In genomic region chr9:30758121-30758520, GRCm38 (mm10) we compare ENCODE assay signal across 20 mouse cellular contexts.
DNase-seq lines count a peak whose midpoint lies in the region; ATAC-seq lines count a peak whose summit lies in the region.
"Had no signal": no experiment of that assay in that cellular context is flagged by ENCODE, and none has a peak within 500 bp of the region (broad histone marks: within the 10 kb centered on the region; RNA-seq: fewer than 3 reads in every experiment).

No protein-coding gene starts in this region.

- H3K4me3 ChIP-seq in heart, embryonic 10.5 days, result no peak overlapping the region
- H3K4me3 ChIP-seq in heart, embryonic 11.5 days (ENCODE audit: low read depth, low read length), result no peak overlapping the region
- H3K4me3 ChIP-seq in hindbrain, embryonic 10.5 days, result no peak overlapping the region
- H3K4me3 ChIP-seq: embryonic facial prominence, embryonic 10.5 days; forebrain, embryonic 10.5 days; heart, embryonic 13.5 days; hindbrain, embryonic 12.5 days had no signal

- no peaks in the 10 kb centered on the region for H3K36me3 ChIP-seq in heart, embryonic 10.5 days
- no peaks in the 10 kb centered on the region for H3K36me3 ChIP-seq in heart, embryonic 11.5 days (ENCODE audit: control insufficient read depth, insufficient read depth, low read length)
- H3K36me3 ChIP-seq in hindbrain, embryonic 10.5 days, result no peaks in the 10 kb centered on the region
- H3K36me3 ChIP-seq: embryonic facial prominence, embryonic 10.5 days; forebrain, embryonic 10.5 days; heart, embryonic 13.5 days; hindbrain, embryonic 12.5 days had no signal

- H3K4me2 ChIP-seq in heart, embryonic 11.5 days, result no peak overlapping the region
- H3K4me2 ChIP-seq: heart, embryonic 13.5 days; hindbrain, embryonic 12.5 days had no signal

- no peaks in the 10 kb centered on the region for H3K27me3 ChIP-seq in heart, embryonic 10.5 days (ENCODE audit: insufficient read depth, poor library complexity, severe bottlenecking)
- H3K27me3 ChIP-seq in heart, embryonic 11.5 days (ENCODE audit: control insufficient read depth, insufficient read depth, low read length), result no peaks in the 10 kb centered on the region
- no peaks in the 10 kb centered on the region for H3K27me3 ChIP-seq in hindbrain, embryonic 10.5 days (ENCODE audit: insufficient read depth, poor library complexity, severe bottlenecking)
- H3K27me3 ChIP-seq: heart, embryonic 13.5 days; hindbrain, embryonic 12.5 days had no signal

- H3K27ac ChIP-seq in heart, embryonic 10.5 days, result no peak overlapping the region
- no peak overlapping the region for H3K27ac ChIP-seq in heart, embryonic 11.5 days (ENCODE audit: low read depth, low read length)
- no peak overlapping the region for H3K27ac ChIP-seq in hindbrain, embryonic 10.5 days
- H3K27ac ChIP-seq: embryonic facial prominence, embryonic 10.5 days; forebrain, embryonic 10.5 days; heart, embryonic 13.5 days; hindbrain, embryonic 12.5 days had no signal

- no peak for ATAC-seq in heart, embryonic 11.5 days (replicated peaks; ENCODE audit: insufficient number of reproducible peaks, low FRiP score, low TSS enrichment)
- ATAC-seq: forebrain, embryonic 14.5 days; hindbrain, embryonic 16.5 days; inflammation-experienced regulatory T-cells, adult 6 months had no signal

- H3K4me1 ChIP-seq in heart, embryonic 10.5 days, result no peaks in the 10 kb centered on the region
- no peaks in the 10 kb centered on the region for H3K4me1 ChIP-seq in heart, embryonic 11.5 days (ENCODE audit: control insufficient read depth, insufficient read depth, low read length)
- no peaks in the 10 kb centered on the region for H3K4me1 ChIP-seq in hindbrain, embryonic 10.5 days (replicated peaks)
- H3K4me1 ChIP-seq: forebrain, embryonic 10.5 days; hindbrain, embryonic 12.5 days had no signal

- 86% methylated on average over 3 of the region's 3 CpGs for WGBS in heart, embryonic 10.5 days
- 89% methylated on average over 3 of the region's 3 CpGs for WGBS in heart, embryonic 11.5 days (ENCODE audit: insufficient replicate concordance)
- WGBS in hindbrain, embryonic 10.5 days, result 93% methylated on average over 3 of the region's 3 CpGs

- H3K9ac ChIP-seq in heart, embryonic 11.5 days (ENCODE audit: low read depth, low read length), result no peak overlapping the region
- H3K9ac ChIP-seq: heart, embryonic 13.5 days; hindbrain, embryonic 12.5 days had no signal

- DNase-seq in gastrocnemius, adult 18-20 months (ENCODE audit: low spot score), result peak; percentile 10
- no peak for DNase-seq in gastrocnemius, postnatal 10 days
- peak; percentile 68 for DNase-seq in heart, embryonic 10.5 days (ENCODE audit: low spot score)
- peak; percentile 15 for DNase-seq in adrenal gland, postnatal 14 days
- DNase-seq in skeletal muscle tissue, adult 2 months (ENCODE audit: low read depth, low spot score), result peak; percentile 24
- no peak for DNase-seq in hindbrain, embryonic 10.5 days (ENCODE audit: low spot score)
- DNase-seq: cerebellum, adult 2 months; cerebellum, postnatal 10 days; gastrocnemius, postnatal 25 days; kidney, adult 11 months; kidney, adult 9 months; kidney, postnatal 10 days had no signal

- no peaks in the 10 kb centered on the region for H3K9me3 ChIP-seq in heart, embryonic 10.5 days
- H3K9me3 ChIP-seq in heart, embryonic 11.5 days (replicated peaks; ENCODE audit: control insufficient read depth, low read length), result no peaks in the 10 kb centered on the region
- H3K9me3 ChIP-seq in hindbrain, embryonic 10.5 days, result no peaks in the 10 kb centered on the region
- H3K9me3 ChIP-seq: embryonic facial prominence, embryonic 10.5 days; forebrain, embryonic 10.5 days; heart, embryonic 13.5 days; hindbrain, embryonic 12.5 days had no signal

Comparison
In these comparisons a context has a peak if more than half of its experiments do, and no peak if none do; other contexts are left out.
1. DNase-seq: peak in gastrocnemius, adult 18-20 months (single experiment), heart, embryonic 10.5 days (single experiment), adrenal gland, postnatal 14 days (single experiment) and skeletal muscle tissue, adult 2 months (single experiment); none in gastrocnemius, postnatal 10 days (single experiment) and hindbrain, embryonic 10.5 days (single experiment).